Mouse (Mus musculus) erythroblast, embryonic 14.5 days (primary cell): Measurements from ENCODE around the gene Pias1.

Source experiments
- GATA1 ChIP-seq: IDR thresholded peaks from 2 replicates; pipeline ENCODE4 v1.6.1; 2012; ENCODE audit warnings: low read length, inconsistent platforms, mixed read lengths
- TAL1 ChIP-seq: IDR thresholded peaks from 3 replicates; pipeline ENCODE4 v1.6.1; 2012; ENCODE audit warnings: low read length, inconsistent platforms, mixed read lengths

GRCm38 (mm10) chr9:62838146-62838505, 149.6 kb downstream of the Pias1 start:
- TF ChIP-seq GATA1: no peak
- no peak for TF ChIP-seq TAL1
